Mouse (Mus musculus) C2C12 (cell line): Measurements from ENCODE around the gene Tollip. TPM values are rescaled to one million over a fixed set of nuclear protein-coding genes. Genes with fewer than 3 reads are reported as not detected.

ENCODE experiments used
- H3K27me3 ChIP-seq: one replicate; pipeline ENCODE4 v1.6.1; 2011; ENCODE audit not compliant: control insufficient read depth, insufficient read depth, insufficient read length
- H3K36me3 ChIP-seq: one replicate; pipeline ENCODE4 v1.6.1; 2011; ENCODE audit not compliant: control insufficient read depth, insufficient read depth
- H3K4me3 ChIP-seq: one replicate; pipeline ENCODE4 v1.5.1; 2011; ENCODE audit warnings: mild to moderate bottlenecking, control low read depth; ENCODE audit not compliant: poor library complexity, insufficient read depth, severe bottlenecking
- H3K79me2 ChIP-seq: one replicate; pipeline ENCODE4 v1.6.1; 2011; ENCODE audit not compliant: control insufficient read depth, insufficient read depth
- H3K79me3 ChIP-seq: one replicate; pipeline ENCODE4 v1.6.1; 2011; ENCODE audit warnings: low read depth, control low read depth
- H3ac ChIP-seq: one replicate; pipeline ENCODE3; 2011; ENCODE audit warnings: low read depth; ENCODE audit not compliant: control insufficient read depth, insufficient read length
- CEBPB ChIP-seq: IDR thresholded peaks from one replicate; pipeline ENCODE4 v1.6.1; 2011; ENCODE audit warnings: low read depth, mild to moderate bottlenecking, control low read depth, moderate library complexity
- CTCF ChIP-seq: IDR thresholded peaks from one replicate; pipeline ENCODE4 v1.5.1; 2011; ENCODE audit not compliant: control insufficient read depth, insufficient read depth, insufficient read length
- FOSL1 ChIP-seq: IDR thresholded peaks from one replicate; pipeline ENCODE4 v1.8.0; 2011; ENCODE audit warnings: mild to moderate bottlenecking, low read length; ENCODE audit not compliant: poor library complexity, insufficient read depth, severe bottlenecking
- MAX ChIP-seq: IDR thresholded peaks from one replicate; pipeline ENCODE4 v1.6.1; 2011; ENCODE audit warnings: mild to moderate bottlenecking, control low read depth
- MYOD1 ChIP-seq: IDR thresholded peaks from one replicate; pipeline ENCODE4 v1.6.1; 2011; ENCODE audit warnings: low read depth; ENCODE audit not compliant: control insufficient read depth, insufficient read length
- MYOG ChIP-seq: IDR thresholded peaks from one replicate; pipeline ENCODE4 v1.6.1; 2011; ENCODE audit not compliant: control insufficient read depth, insufficient read length; ENCODE audit errors: extremely low read depth
- USF1 ChIP-seq: IDR thresholded peaks from one replicate; pipeline ENCODE4 v1.6.1; 2011; ENCODE audit warnings: low read depth, mild to moderate bottlenecking, control low read depth, moderate library complexity
- polyA plus RNA-seq: library from polyadenylated mRNA; unstranded; fragments of >200 nt; fragmentation: generic; extraction: Trizol; gene quantifications from one replicate; pipeline ENCODE4 v1.2.1, GENCODE M21; 2012; ENCODE audit warnings: missing spikeins

Gene Tollip
- polyA plus RNA-seq, 1 experiment, result 29.5 TPM

DNA sequence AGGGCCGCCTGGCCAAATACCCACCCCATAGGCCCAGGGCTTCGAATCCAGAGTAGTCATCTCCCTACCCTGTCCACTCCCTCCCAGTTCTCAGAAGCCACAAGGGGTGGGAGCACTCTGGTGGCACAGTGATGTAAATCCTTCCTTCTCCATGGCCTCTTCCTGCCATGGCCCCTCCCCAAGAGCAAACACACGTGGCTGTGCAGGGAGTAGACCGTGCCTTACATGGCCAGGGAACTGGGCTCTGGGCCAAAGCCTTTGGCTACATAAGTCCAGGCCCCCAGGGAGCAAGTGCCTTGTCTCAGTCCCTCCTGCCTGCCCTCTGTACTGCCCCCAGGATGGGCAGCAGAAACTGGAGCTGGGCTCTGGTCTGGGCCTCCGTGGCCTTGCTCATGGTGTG lies 79.5 kb downstream of the Tollip start, which contains the start of gene Muc5b:
Gene Muc5b (plus strand): TSS at position 292 of the 400 bp plus-strand sequence.
- Histone ChIP-seq H3K79me3 (no peaks in the 10 kb centered on the region), H3K36me3 (no peaks in the 10 kb centered on the region), H3K79me2 (no peaks in the 10 kb centered on the region), H3K4me3 (no peak within 1 kb of the TSS), H3K27me3 (peaks cover 27% of the 10 kb centered on the region), H3ac (no peak within 1 kb of the TSS)
- no peak for TF ChIP-seq MAX
- TF ChIP-seq CEBPB, result no peak
- TF ChIP-seq MYOG, result no peak
- TF ChIP-seq CTCF, result no peak
- TF ChIP-seq FOSL1, result no peak
- TF ChIP-seq MYOD1, result no peak
- TF ChIP-seq USF1, result no peak

DNA sequence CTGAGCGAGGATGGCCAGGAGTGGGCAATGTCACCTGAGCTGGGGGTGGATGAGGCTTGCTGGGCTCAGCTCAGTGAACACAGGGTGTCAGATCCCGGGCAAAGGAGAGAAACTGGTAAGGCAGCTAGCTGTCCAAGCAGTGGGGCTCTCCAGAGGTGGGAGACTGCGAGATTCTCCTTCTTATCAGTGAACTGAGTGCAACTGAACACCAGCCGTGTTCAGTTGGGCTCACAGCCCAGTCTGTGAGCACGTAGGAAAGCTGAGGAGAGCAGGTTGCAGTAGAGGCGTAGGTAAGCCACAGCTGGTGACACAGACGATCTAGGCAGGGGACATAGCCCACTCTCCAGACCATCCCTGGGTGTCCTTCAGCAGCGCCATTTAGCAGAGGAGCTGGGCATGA lies 81.9 kb downstream of the Tollip start:
- TF ChIP-seq USF1, result no peak
- no peak for TF ChIP-seq MYOD1
- no peak for TF ChIP-seq MAX
- TF ChIP-seq FOSL1, result no peak
- no peak for TF ChIP-seq MYOG
- no peak for TF ChIP-seq CTCF
- TF ChIP-seq CEBPB, result no peak
- Histone ChIP-seq H3K36me3 (no peaks in the 10 kb centered on the region), H3K79me2 (no peaks in the 10 kb centered on the region), H3K79me3 (no peaks in the 10 kb centered on the region), H3ac (no peak overlapping the region), H3K27me3 (peaks cover 17% of the 10 kb centered on the region), H3K4me3 (no peak overlapping the region)

DNA sequence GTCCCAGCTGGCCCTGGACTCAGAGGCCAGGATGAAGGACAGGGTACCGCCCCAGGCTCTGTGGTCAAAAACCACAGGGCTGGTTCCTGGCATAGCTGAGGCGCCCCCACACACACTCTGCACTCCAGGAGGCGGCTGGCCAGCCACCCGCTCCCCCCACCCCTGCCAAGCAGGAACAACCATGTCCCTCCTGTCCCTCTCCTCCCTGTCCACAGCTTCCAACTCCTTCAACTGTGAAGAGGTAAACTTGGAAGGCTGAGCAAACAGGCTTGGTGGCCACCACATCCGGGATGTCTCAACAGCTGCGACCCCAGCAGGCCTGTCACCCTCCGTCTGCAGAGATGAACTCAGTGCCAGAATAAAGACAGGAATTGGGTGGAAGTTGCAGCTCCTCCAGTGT lies 82.4 kb downstream of the Tollip start:
- H3ac ChIP-seq, result no peak overlapping the region
- H3K79me3 ChIP-seq, result no peaks in the 10 kb centered on the region
- H3K4me3 ChIP-seq, result no peak overlapping the region
- H3K36me3 ChIP-seq, result no peaks in the 10 kb centered on the region
- no peak for TF ChIP-seq CEBPB
- TF ChIP-seq MYOG, result no peak
- no peak for TF ChIP-seq FOSL1
- TF ChIP-seq CTCF, result no peak
- no peak for TF ChIP-seq USF1
- TF ChIP-seq MYOD1, result no peak
- TF ChIP-seq MAX, result no peak
- no peaks in the 10 kb centered on the region for H3K79me2 ChIP-seq
- H3K27me3 ChIP-seq, result peaks cover 21% of the 10 kb centered on the region

Other genes with a start within 250 kb of the Tollip start
- 0.02 TPM for gene Muc2, start 228.2 kb downstream of the Tollip start, polyA plus RNA-seq
- gene Muc5ac, start 129.5 kb downstream of the Tollip start, polyA plus RNA-seq, result under 0.01 TPM
- under 0.01 TPM for gene Muc5b, start 79.4 kb downstream of the Tollip start, polyA plus RNA-seq
- 0.05 TPM for gene Brsk2, start 31.2 kb upstream of the Tollip start, polyA plus RNA-seq
- 27.5 TPM for gene Mob2, start 142.6 kb upstream of the Tollip start, polyA plus RNA-seq
- gene Dusp8, start 177.3 kb upstream of the Tollip start, polyA plus RNA-seq, result 2.1 TPM
- gene Gm45618, start 202.2 kb upstream of the Tollip start, polyA plus RNA-seq, result not detected
- gene Gm39115, start 217.5 kb upstream of the Tollip start, polyA plus RNA-seq, result not detected
- gene Gm45337, start 226.1 kb upstream of the Tollip start, polyA plus RNA-seq, result not detected
- gene Gm29735, start 238.6 kb upstream of the Tollip start, polyA plus RNA-seq, result not detected
- not detected for gene Gm4553, start 247.2 kb upstream of the Tollip start, polyA plus RNA-seq